Mouse (Mus musculus) heart, adult 2 months (tissue): ENCODE results near the gene Samd4.
"Not testable (repeated sequence)": the region's sequence is repeated elsewhere in the genome, so short reads cannot be mapped to it uniquely, and the experiment has no call there.

Source experiments
- CTCF ChIP-seq: fragments of 200-600 bp; IDR thresholded peaks from 2 replicates; pipeline ENCODE4 v1.8.1; 2022; ENCODE audit warnings: antibody characterized with exemption, mild to moderate bottlenecking, moderate library complexity
- EP300 ChIP-seq: fragments of 200-500 bp; IDR thresholded peaks from 2 replicates; pipeline ENCODE4 v1.6.1; 2011; ENCODE audit warnings: low read depth, low read length, control low read depth; ENCODE audit not compliant: insufficient read depth

DNA sequence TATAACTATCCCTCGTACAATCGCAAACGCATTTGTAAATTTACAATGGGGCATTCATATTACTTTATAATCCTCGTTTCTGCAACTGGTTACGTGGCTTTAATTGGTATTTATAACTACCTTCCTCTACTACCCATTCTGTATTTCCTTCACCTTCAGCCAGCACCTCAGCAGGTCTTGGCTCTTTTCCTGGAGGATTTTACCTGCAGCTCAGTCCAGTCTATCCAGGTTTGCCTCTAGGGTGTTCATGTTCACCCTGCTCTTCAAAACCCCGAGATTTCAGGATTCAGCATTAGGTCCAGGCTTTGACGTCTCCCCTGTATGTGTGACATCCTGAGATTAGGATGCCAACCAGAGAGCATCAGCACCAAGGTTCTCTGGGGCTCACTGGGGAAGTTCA is 227.7 kb downstream of the Samd4 start:
- not testable (repeated sequence) for TF ChIP-seq EP300, CTCF
